Mouse (Mus musculus): ENCODE data around the gene Sptan1. TPM values are rescaled to one million over a fixed set of nuclear protein-coding genes. Genes with fewer than 3 reads are reported as not detected.

The Sptan1 gene
- polyA plus RNA-seq (2012; rRNA removed): 922 and 988 TPM in 2 replicates

GRCm38 (mm10) chr2:29965250-29965843 is at the start of gene Sptan1:
TSS of gene Sptan1 (plus strand) at chr2:29965560.
- WGBS: under 1% methylated on average over 82 of the region's 82 CpGs
- peak; percentile 97 to 99 for DNase-seq
- Histone ChIP-seq H3K27ac (ENCODE audit: insufficient read depth, low read length) (peak within 1 kb of the TSS; percentile 96), H3K4me1 (ENCODE audit: control insufficient read depth, insufficient read depth, low read length) (peaks cover 10% of the 10 kb centered on the region), H3K4me3 (replicated peaks; ENCODE audit: insufficient read depth, low read depth, low read length) (peak within 1 kb of the TSS; percentile 82), H3K27me3 (ENCODE audit: control insufficient read depth, insufficient read depth, low read length) (no peaks in the 10 kb centered on the region)
- TF ChIP-seq POLR2A (IDR thresholded peaks at IDR 0.05; ENCODE audit: borderline replicate concordance, insufficient read depth, low read length): peak; percentile 98
- no peak for TF ChIP-seq CTCF (IDR thresholded peaks at IDR 0.05; ENCODE audit: borderline replicate concordance, insufficient read depth, low read depth, low read length)

GRCm38 (mm10) chr2:29917621-29918020 is 47.7 kb upstream of the Sptan1 start:
- Histone ChIP-seq H3K4me1 (ENCODE audit: control insufficient read depth, insufficient read depth, low read length) (peaks cover 7% of the 10 kb centered on the region), H3K27ac (ENCODE audit: insufficient read depth, low read length) (no peak overlapping the region), H3K4me3 (replicated peaks; ENCODE audit: insufficient read depth, low read depth, low read length) (no peak overlapping the region), H3K27me3 (ENCODE audit: control insufficient read depth, insufficient read depth, low read length) (no peaks in the 10 kb centered on the region)
- 70% methylated on average over 11 of the region's 11 CpGs for WGBS
- no peak for DNase-seq
- no peak for TF ChIP-seq CTCF (IDR thresholded peaks at IDR 0.05; ENCODE audit: borderline replicate concordance, insufficient read depth, low read depth, low read length)
- TF ChIP-seq POLR2A (IDR thresholded peaks at IDR 0.05; ENCODE audit: borderline replicate concordance, insufficient read depth, low read length): no peak

GRCm38 (mm10) chr2:29922011-29922410 is 43.3 kb upstream of the Sptan1 start:
- no peaks in the 10 kb centered on the region for H3K27me3 ChIP-seq (ENCODE audit: control insufficient read depth, insufficient read depth, low read length)
- H3K27ac ChIP-seq (ENCODE audit: insufficient read depth, low read length): peak overlapping the region; percentile 11; the same call in 1 of the 2 replicates
- DNase-seq: peak; percentile 53 to 60
- H3K4me1 ChIP-seq (ENCODE audit: control insufficient read depth, insufficient read depth, low read length): peaks cover 9% of the 10 kb centered on the region
- no peak overlapping the region for H3K4me3 ChIP-seq (replicated peaks; ENCODE audit: insufficient read depth, low read depth, low read length)
- TF ChIP-seq CTCF (IDR thresholded peaks at IDR 0.05; ENCODE audit: borderline replicate concordance, insufficient read depth, low read depth, low read length) (no peak), POLR2A (IDR thresholded peaks at IDR 0.05; ENCODE audit: borderline replicate concordance, insufficient read depth, low read length) (no peak)
- 7% methylated on average over 11 of the region's 11 CpGs for WGBS

GRCm38 (mm10) chr2:29926542-29926941 is 38.8 kb upstream of the Sptan1 start:
- Histone ChIP-seq H3K4me3 (replicated peaks; ENCODE audit: insufficient read depth, low read depth, low read length) (no peak overlapping the region), H3K27ac (ENCODE audit: insufficient read depth, low read length) (no peak overlapping the region), H3K27me3 (ENCODE audit: control insufficient read depth, insufficient read depth, low read length) (no peaks in the 10 kb centered on the region), H3K4me1 (ENCODE audit: control insufficient read depth, insufficient read depth, low read length) (peaks cover 24% of the 10 kb centered on the region)
- no peak for DNase-seq
- 84% methylated on average over 5 of the region's 5 CpGs for WGBS
- no peak for TF ChIP-seq CTCF (IDR thresholded peaks at IDR 0.05; ENCODE audit: borderline replicate concordance, insufficient read depth, low read depth, low read length)
- TF ChIP-seq POLR2A (IDR thresholded peaks at IDR 0.05; ENCODE audit: borderline replicate concordance, insufficient read depth, low read length): no peak

GRCm38 (mm10) chr2:29930506-29930905 is 34.9 kb upstream of the Sptan1 start:
- peaks cover 32% of the 10 kb centered on the region for H3K4me1 ChIP-seq (ENCODE audit: control insufficient read depth, insufficient read depth, low read length)
- TF ChIP-seq CTCF (IDR thresholded peaks at IDR 0.05; ENCODE audit: borderline replicate concordance, insufficient read depth, low read depth, low read length): peak; percentile 65; the same call in 1 of the 2 replicates
- TF ChIP-seq POLR2A (IDR thresholded peaks at IDR 0.05; ENCODE audit: borderline replicate concordance, insufficient read depth, low read length): no peak
- DNase-seq: peak; percentile 97 to 100
- peak overlapping the region; percentile 92 for H3K27ac ChIP-seq (ENCODE audit: insufficient read depth, low read length)
- H3K4me3 ChIP-seq (replicated peaks; ENCODE audit: insufficient read depth, low read depth, low read length): peak overlapping the region; percentile 16
- no peaks in the 10 kb centered on the region for H3K27me3 ChIP-seq (ENCODE audit: control insufficient read depth, insufficient read depth, low read length)
- WGBS: 12% methylated on average over 10 of the region's 10 CpGs

- no peaks in the 10 kb centered on the region for H3K27me3 ChIP-seq (ENCODE audit: control insufficient read depth, insufficient read depth, low read length)
- H3K4me1 ChIP-seq (ENCODE audit: control insufficient read depth, insufficient read depth, low read length): peaks cover 35% of the 10 kb centered on the region
- no peak overlapping the region for H3K4me3 ChIP-seq (replicated peaks; ENCODE audit: insufficient read depth, low read depth, low read length)
- peak; percentile 42 to 47 for DNase-seq
- TF ChIP-seq CTCF (IDR thresholded peaks at IDR 0.05; ENCODE audit: borderline replicate concordance, insufficient read depth, low read depth, low read length) (0 out of 2 replicates have a peak, but pooled peaks have one; percentile 4), POLR2A (IDR thresholded peaks at IDR 0.05; ENCODE audit: borderline replicate concordance, insufficient read depth, low read length) (no peak)
- H3K27ac ChIP-seq (ENCODE audit: insufficient read depth, low read length): peak overlapping the region; percentile 91
- WGBS: 15% methylated on average over 6 of the region's 6 CpGs
Observed at GRCm38 (mm10) chr2:29931194-29931593, 34.2 kb upstream of the Sptan1 start.

GRCm38 (mm10) chr2:29934906-29935599 is 30.3 kb upstream of the Sptan1 start, which contains the start of gene Gle1:
TSS of gene Gle1 (plus strand) at chr2:29935426.
- Histone ChIP-seq H3K27ac (ENCODE audit: insufficient read depth, low read length) (0 out of 2 replicates have a peak within 1 kb of the TSS, but pooled peaks have one; percentile 31), H3K27me3 (ENCODE audit: control insufficient read depth, insufficient read depth, low read length) (no peaks in the 10 kb centered on the region), H3K4me3 (replicated peaks; ENCODE audit: insufficient read depth, low read depth, low read length) (peak within 1 kb of the TSS; percentile 65), H3K4me1 (ENCODE audit: control insufficient read depth, insufficient read depth, low read length) (peaks cover 29% of the 10 kb centered on the region)
- TF ChIP-seq CTCF (IDR thresholded peaks at IDR 0.05; ENCODE audit: borderline replicate concordance, insufficient read depth, low read depth, low read length): peak; percentile 33; the same call in 1 of the 2 replicates
- peak; percentile 74; the same call in 1 of the 2 replicates for TF ChIP-seq POLR2A (IDR thresholded peaks at IDR 0.05; ENCODE audit: borderline replicate concordance, insufficient read depth, low read length)
- 4% methylated on average over 44 of the region's 44 CpGs for WGBS
- peak; percentile 94 to 96 for DNase-seq
